33 mouse cellular contexts compared by ENCODE assay signal in the genomic region with DNA sequence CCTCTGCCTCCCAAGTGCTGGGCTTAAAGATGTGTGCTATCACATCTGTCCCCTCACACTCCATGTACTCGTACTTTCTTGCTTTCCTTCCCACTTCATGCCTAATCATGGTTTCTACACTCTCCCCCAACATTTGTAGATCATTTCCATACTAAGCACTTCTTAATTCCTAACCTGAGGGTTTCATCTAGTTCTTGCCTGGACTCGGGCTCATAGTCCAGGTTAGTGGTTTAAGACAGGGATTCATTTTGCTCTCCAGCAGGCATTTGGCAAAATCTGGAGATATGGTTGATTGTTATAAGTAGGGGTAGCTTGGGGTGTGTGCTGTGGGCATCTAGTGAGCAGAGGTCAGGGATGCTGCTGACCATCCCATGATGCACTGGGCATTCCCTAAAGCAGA.
"Had no signal": no experiment of that assay in that cellular context is flagged by ENCODE, and none has a peak within 500 bp of the region (broad histone marks: within the 10 kb centered on the region; RNA-seq: fewer than 3 reads in every experiment).

No protein-coding gene starts in this region.

- ATAC-seq: liver, embryonic 12.5 days; liver, postnatal 0 days; lung, postnatal 0 days; midbrain, embryonic 13.5 days; midbrain, embryonic 15.5 days; midbrain, embryonic 16.5 days had no signal

- H3K9me3 ChIP-seq: limb, embryonic 10.5 days; limb, embryonic 12.5 days; limb, embryonic 13.5 days; liver, embryonic 12.5 days; liver, embryonic 13.5 days; liver, embryonic 15.5 days; lung, embryonic 15.5 days; midbrain, embryonic 10.5 days; midbrain, embryonic 12.5 days; midbrain, embryonic 13.5 days; midbrain, embryonic 15.5 days; neural tube, embryonic 12.5 days; neural tube, embryonic 13.5 days had no signal

- DNase-seq: left cerebral cortex, postnatal 4 days; liver; liver, embryonic 13.5 days; liver, postnatal 0 days; lung, adult 18-20 months; lung, adult 2 months; lung, embryonic 14.5 days; lung, postnatal 10 days; lung, postnatal 14 days; lung, postnatal 36 days; lung, postnatal 4 days; midbrain, embryonic 14.5 days had no signal

- H3K27ac ChIP-seq: limb, embryonic 10.5 days; limb, embryonic 12.5 days; limb, embryonic 13.5 days; limb, embryonic 15.5 days; liver, embryonic 12.5 days; liver, embryonic 13.5 days; liver, embryonic 14.5 days; liver, embryonic 15.5 days; lung, embryonic 15.5 days; macrophage; midbrain, embryonic 10.5 days; midbrain, embryonic 12.5 days; midbrain, embryonic 13.5 days; midbrain, embryonic 15.5 days; neural tube, embryonic 12.5 days; neural tube, embryonic 13.5 days had no signal

- H3K36me3 ChIP-seq: limb, embryonic 10.5 days; limb, embryonic 12.5 days; limb, embryonic 13.5 days; limb, embryonic 15.5 days; liver, embryonic 12.5 days; liver, embryonic 13.5 days; liver, embryonic 15.5 days; lung, embryonic 15.5 days; midbrain, embryonic 10.5 days; midbrain, embryonic 12.5 days; midbrain, embryonic 13.5 days; midbrain, embryonic 15.5 days; neural tube, embryonic 12.5 days; neural tube, embryonic 13.5 days had no signal

- H3K9ac ChIP-seq: limb, embryonic 12.5 days; limb, embryonic 13.5 days; limb, embryonic 15.5 days; liver, embryonic 12.5 days; liver, embryonic 13.5 days; liver, embryonic 14.5 days; liver, embryonic 15.5 days; liver, postnatal 0 days; lung, embryonic 14.5 days; lung, embryonic 15.5 days; midbrain, embryonic 12.5 days; midbrain, embryonic 13.5 days; midbrain, embryonic 15.5 days; neural tube, embryonic 12.5 days; neural tube, embryonic 13.5 days had no signal

- H3K27me3 ChIP-seq: limb, embryonic 12.5 days; limb, embryonic 13.5 days; limb, embryonic 15.5 days; liver, embryonic 12.5 days; liver, embryonic 13.5 days; liver, embryonic 15.5 days; lung, embryonic 15.5 days; megakaryocyte, embryonic 14.5 days; midbrain, embryonic 12.5 days; midbrain, embryonic 13.5 days; midbrain, embryonic 15.5 days; neural tube, embryonic 12.5 days; neural tube, embryonic 13.5 days had no signal

- H3K4me3 ChIP-seq: limb, embryonic 10.5 days; limb, embryonic 12.5 days; limb, embryonic 13.5 days; limb, embryonic 15.5 days; liver, embryonic 12.5 days; liver, embryonic 13.5 days; liver, embryonic 15.5 days; lung, embryonic 15.5 days; megakaryocyte, embryonic 14.5 days; midbrain, embryonic 10.5 days; midbrain, embryonic 12.5 days; midbrain, embryonic 13.5 days; midbrain, embryonic 15.5 days; myocyte; neural tube, embryonic 12.5 days; neural tube, embryonic 13.5 days had no signal

- H3K4me1 ChIP-seq: limb, embryonic 10.5 days; liver, embryonic 12.5 days; liver, embryonic 13.5 days; liver, embryonic 15.5 days; megakaryocyte, embryonic 14.5 days; midbrain, embryonic 10.5 days; midbrain, embryonic 12.5 days; neural tube, embryonic 12.5 days had no signal

- H3K4me2 ChIP-seq: limb, embryonic 12.5 days; limb, embryonic 13.5 days; limb, embryonic 15.5 days; liver, embryonic 11.5 days; liver, embryonic 12.5 days; liver, embryonic 13.5 days; liver, embryonic 15.5 days; lung, embryonic 14.5 days; lung, embryonic 15.5 days; midbrain, embryonic 11.5 days; midbrain, embryonic 12.5 days; midbrain, embryonic 13.5 days; midbrain, embryonic 15.5 days; neural tube, embryonic 12.5 days; neural tube, embryonic 13.5 days had no signal
